Mouse (Mus musculus) skeletal muscle tissue, postnatal 0 days (tissue): ENCODE results near the gene Mug2. TPM values are rescaled to one million over a fixed set of nuclear protein-coding genes. Genes with fewer than 3 reads are reported as not detected.

Source experiments
- polyA plus RNA-seq: library from polyadenylated mRNA; unstranded; fragments of >200 nt; fragmentation: Nextera tagmentation; extraction: Ambion mirVana; gene quantifications from 2 replicates; pipeline ENCODE4 v1.2.1, GENCODE M21; 2015

Mug2 gene
- not detected in 2 replicates for polyA plus RNA-seq

DNA sequence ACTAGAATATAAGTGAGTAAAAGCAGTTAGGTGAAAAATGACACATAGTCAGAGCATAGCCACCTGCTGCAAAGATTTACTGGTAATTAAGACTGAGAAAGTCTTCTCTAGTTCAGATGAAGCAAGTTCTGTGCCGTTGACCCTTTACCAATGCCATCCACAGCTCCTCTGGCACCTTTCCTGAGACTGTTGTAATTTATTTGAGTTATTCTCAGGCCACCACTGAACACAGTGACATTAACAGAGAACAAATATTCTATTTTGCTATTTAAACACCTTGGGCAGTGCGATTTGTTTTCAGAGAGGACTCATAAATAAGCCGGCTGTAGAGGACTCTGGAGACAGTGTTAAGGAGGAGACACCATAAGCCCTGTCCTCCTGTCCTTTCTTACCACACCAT, at the start of gene Mug2:
Mug2 (plus strand) TSS at position 301 of the 400 bp plus-strand sequence.

Other genes with a start within 250 kb of the Mug2 start
- gene Mug1, start 168.2 kb upstream of the Mug2 start, polyA plus RNA-seq: not detected in 2 replicates